Mouse (Mus musculus): Measurements from ENCODE around the gene Tbc1d23. TPM values are rescaled to one million over a fixed set of nuclear protein-coding genes. Genes with fewer than 3 reads are reported as not detected.

The Tbc1d23 gene
- total RNA-seq (2023): 48.5 TPM

DNA sequence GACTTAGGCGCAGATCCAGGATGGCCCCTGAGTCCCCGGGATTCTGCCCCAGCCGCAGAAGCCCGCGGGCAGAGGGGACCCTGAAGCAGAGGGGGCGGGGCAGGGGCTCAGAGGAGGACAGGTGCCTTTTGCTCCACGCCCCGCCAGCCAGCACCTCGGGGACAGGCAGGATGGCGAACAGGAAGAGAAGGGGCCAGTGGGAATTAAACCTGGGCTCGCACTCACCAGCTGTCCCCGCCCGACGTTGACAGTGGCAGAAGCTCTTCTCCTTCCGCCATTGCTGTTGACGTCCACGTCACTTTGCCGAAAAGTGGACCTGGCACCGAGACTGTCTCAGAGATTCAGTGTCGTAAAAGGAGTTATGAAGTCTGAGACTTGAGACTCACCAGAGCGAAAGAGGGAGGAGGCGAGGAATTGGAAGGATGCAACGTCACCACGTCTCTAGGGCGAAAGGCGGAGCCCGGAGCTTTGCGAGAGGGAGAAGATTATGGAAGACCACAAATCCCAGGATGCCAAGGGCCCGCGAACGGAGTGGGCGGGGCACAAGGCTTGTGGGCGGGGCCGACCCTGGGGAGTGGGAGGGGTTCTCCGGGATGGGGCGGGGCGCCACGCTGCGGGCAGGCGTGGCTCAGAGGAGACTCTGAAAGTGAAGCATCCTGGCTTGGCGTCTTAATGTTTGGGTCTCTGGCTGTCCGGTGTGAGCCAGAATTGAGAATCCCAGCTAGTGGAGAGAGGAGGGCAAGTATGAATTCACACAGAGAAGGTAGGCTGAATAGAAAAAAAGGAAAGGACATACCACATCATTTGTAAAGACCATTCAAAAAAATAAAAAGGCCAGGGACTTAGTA, at the start of gene Tbc1d23:
Tbc1d23 (minus strand) TSS at position 416 of the 848 bp plus-strand sequence.

GRCm38 (mm10) chr16:57166611-57167513, 64.4 kb downstream of the Tbc1d23 start, which contains the start of gene Nit2:
Gene Nit2 (minus strand): TSS chr16:57167341.

GRCm38 (mm10) chr16:57120913-57121815, 110.1 kb downstream of the Tbc1d23 start, which contains the start of gene Tomm70a:
Gene Tomm70a (plus strand): TSS chr16:57121703.

Other genes with a start within 250 kb of the Tbc1d23 start
- gene Tmem45a2, start 160.1 kb downstream of the Tbc1d23 start, total RNA-seq (2023): not detected
- gene Tomm70a, start 109.8 kb downstream of the Tbc1d23 start, total RNA-seq (2023): 29.9 TPM
- gene Nit2, start 64.2 kb downstream of the Tbc1d23 start, total RNA-seq (2023): 18.8 TPM
- not detected for gene Tmem30c, start 61.4 kb upstream of the Tbc1d23 start, total RNA-seq (2023)
- gene Filip1l, start 121.6 kb upstream of the Tbc1d23 start, total RNA-seq (2023): 83.4 TPM

All from CD8-positive naive resting alpha-beta T cell, adult 57 days (primary cell).